Mouse (Mus musculus): ENCODE data around the gene Cntnap1. TPM values are rescaled to one million over a fixed set of nuclear protein-coding genes. Genes with fewer than 3 reads are reported as not detected.
"Not testable (repeated sequence)": the region's sequence is repeated elsewhere in the genome, so short reads cannot be mapped to it uniquely, and the experiment has no call there.

Gene Cntnap1
- polyA plus RNA-seq (2015; fragmentation: Nextera tagmentation; extraction: Ambion mirVana), result 2.6 and 2.8 TPM in 2 replicates

DNA sequence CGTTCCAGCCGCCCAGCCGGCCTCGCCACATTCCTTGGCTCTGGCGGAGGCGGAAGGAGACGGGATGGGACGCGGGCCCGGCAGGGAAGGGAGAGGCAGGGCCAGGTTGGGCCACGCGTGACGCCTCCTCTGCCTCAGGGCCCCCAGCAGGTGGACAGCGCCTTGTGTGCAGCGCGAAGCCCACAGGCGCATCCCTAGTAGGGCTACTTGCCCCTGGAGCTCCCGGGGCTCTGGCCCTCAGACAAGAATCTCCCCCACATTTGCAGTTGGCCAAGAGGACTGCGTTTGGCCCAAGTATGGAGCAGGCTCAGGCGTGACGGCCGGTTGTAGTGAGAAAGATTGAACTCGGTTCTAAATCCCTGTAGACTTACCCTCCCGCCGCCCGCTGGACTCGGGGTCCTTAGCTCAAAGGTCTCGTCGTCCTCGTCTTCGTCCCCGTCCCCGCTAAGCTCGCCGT, at the start of gene Cntnap1:
Cntnap1 (plus strand) TSS at position 170 of the 457 bp plus-strand sequence.
- ATAC-seq (ENCODE audit: low FRiP score), result no peak
- Histone ChIP-seq H3K27me3 (peaks cover 72% of the 10 kb centered on the region), H3K9ac (peak within 1 kb of the TSS; percentile 83), H3K4me2 (peak within 1 kb of the TSS; percentile 91), H3K4me3 (peak within 1 kb of the TSS; percentile 76), H3K36me3 (peaks cover 24% of the 10 kb centered on the region), H3K9me3 (no peaks in the 10 kb centered on the region), H3K27ac (peak within 1 kb of the TSS; percentile 87), H3K4me1 (replicated peaks) (peaks cover 67% of the 10 kb centered on the region)
- WGBS, result under 1% methylated on average over 35 of the region's 35 CpGs

DNA sequence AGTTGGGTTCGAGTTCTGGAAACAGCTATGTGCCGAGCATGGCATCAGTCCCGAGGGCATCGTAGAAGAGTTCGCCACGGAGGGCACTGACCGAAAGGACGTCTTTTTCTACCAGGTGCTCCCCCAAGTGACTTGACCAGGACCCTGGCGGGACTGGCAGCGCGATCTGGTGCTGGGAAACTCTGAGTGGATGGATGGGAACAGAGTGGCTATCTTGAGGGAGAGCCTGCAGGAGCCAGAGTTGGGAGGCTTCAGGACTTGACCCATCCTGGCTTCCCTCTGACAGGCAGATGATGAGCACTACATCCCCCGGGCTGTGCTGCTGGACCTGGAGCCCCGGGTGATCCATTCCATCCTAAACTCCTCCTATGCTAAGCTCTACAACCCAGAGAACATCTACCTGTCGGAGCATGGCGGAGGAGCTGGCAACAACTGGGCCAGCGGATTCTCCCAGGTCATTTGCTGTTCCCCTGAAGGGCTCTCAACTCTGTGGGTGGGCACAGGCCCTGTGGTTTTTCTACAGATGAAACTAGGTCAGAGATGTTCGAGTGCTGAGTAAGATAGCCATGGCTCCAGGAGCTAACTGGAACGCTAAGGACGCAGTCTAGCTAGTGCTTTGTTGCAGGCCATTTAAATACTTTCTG, 49.7 kb upstream of the Cntnap1 start:
- peak overlapping the region; percentile 89 for H3K27ac ChIP-seq
- WGBS, result 24% methylated on average over 19 of the region's 19 CpGs
- H3K9me3 ChIP-seq, result no peaks in the 10 kb centered on the region
- peak overlapping the region; percentile 90 for H3K4me3 ChIP-seq
- peaks cover 42% of the 10 kb centered on the region for H3K4me1 ChIP-seq (replicated peaks)
- no peak for ATAC-seq (ENCODE audit: low FRiP score)
- H3K4me2 ChIP-seq, result peak overlapping the region; percentile 97
- peak overlapping the region; percentile 84 for H3K9ac ChIP-seq
- no peaks in the 10 kb centered on the region for H3K27me3 ChIP-seq
- peaks cover 31% of the 10 kb centered on the region for H3K36me3 ChIP-seq

GRCm38 (mm10) chr11:101124494-101124893, 45.8 kb upstream of the Cntnap1 start:
- peaks cover 13% of the 10 kb centered on the region for H3K4me1 ChIP-seq (replicated peaks)
- not testable (repeated sequence) for H3K9me3 ChIP-seq; H3K4me2 ChIP-seq; H3K27me3 ChIP-seq; H3K27ac ChIP-seq; H3K4me3 ChIP-seq; ATAC-seq (ENCODE audit: low FRiP score); H3K9ac ChIP-seq
- peaks cover 49% of the 10 kb centered on the region for H3K36me3 ChIP-seq
- 98% methylated on average over 8 of the region's 8 CpGs for WGBS

- Histone ChIP-seq H3K36me3 (peaks cover 49% of the 10 kb centered on the region), H3K4me1 (replicated peaks) (peaks cover 13% of the 10 kb centered on the region)
- not testable (repeated sequence) for H3K9me3 ChIP-seq; H3K27me3 ChIP-seq; H3K4me3 ChIP-seq; ATAC-seq (ENCODE audit: low FRiP score); H3K9ac ChIP-seq; H3K4me2 ChIP-seq; H3K27ac ChIP-seq
- 93% methylated on average over 9 of the region's 9 CpGs for WGBS
Measured at GRCm38 (mm10) chr11:101125008-101125407, 45.3 kb upstream of the Cntnap1 start.

GRCm38 (mm10) chr11:101127075-101127474, 43.2 kb upstream of the Cntnap1 start:
- no peaks in the 10 kb centered on the region for H3K4me1 ChIP-seq (replicated peaks)
- no peak overlapping the region for H3K27ac ChIP-seq
- H3K4me2 ChIP-seq, result no peak overlapping the region
- no peak for ATAC-seq (ENCODE audit: low FRiP score)
- 100% methylated on average over 1 of the region's 1 CpGs for WGBS
- peaks cover 49% of the 10 kb centered on the region for H3K36me3 ChIP-seq
- no peaks in the 10 kb centered on the region for H3K27me3 ChIP-seq
- no peaks in the 10 kb centered on the region for H3K9me3 ChIP-seq
- no peak overlapping the region for H3K4me3 ChIP-seq
- no peak overlapping the region for H3K9ac ChIP-seq

DNA sequence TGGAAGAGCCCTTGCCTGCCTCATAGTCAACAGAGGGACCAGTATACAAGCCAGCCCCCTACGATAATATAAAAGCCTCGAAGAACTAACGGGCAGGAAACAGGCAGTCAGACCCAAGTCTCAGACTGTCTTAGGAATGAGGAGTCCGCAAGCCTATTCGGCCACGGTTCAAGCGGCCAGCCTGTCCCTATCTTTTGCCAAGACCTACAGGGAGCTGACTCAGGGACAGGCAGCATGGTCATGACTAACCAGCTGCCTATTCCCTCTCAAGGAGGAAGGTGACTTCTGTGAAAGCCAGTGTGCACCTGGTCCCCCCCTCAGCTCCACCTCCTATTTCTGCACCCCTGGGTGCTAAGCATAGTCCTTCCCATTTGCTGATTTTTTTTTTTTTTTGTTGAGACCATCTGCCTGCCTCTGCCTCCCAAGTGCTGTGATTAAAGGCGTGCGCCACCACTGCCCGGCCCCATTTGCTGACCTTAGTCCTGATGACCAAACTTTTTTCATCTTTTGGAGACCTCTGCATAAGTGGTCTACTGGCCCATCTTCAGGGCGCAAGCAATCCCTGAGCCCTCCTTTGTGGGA, 41.2 kb upstream of the Cntnap1 start:
- H3K4me3 ChIP-seq, result no peak overlapping the region
- no peaks in the 10 kb centered on the region for H3K4me1 ChIP-seq (replicated peaks)
- 87% methylated on average over 11 of the region's 11 CpGs for WGBS
- no peak overlapping the region for H3K4me2 ChIP-seq
- no peaks in the 10 kb centered on the region for H3K9me3 ChIP-seq
- peaks cover 32% of the 10 kb centered on the region for H3K36me3 ChIP-seq
- ATAC-seq (ENCODE audit: low FRiP score), result no peak
- H3K9ac ChIP-seq, result no peak overlapping the region
- H3K27ac ChIP-seq, result no peak overlapping the region
- no peaks in the 10 kb centered on the region for H3K27me3 ChIP-seq

DNA sequence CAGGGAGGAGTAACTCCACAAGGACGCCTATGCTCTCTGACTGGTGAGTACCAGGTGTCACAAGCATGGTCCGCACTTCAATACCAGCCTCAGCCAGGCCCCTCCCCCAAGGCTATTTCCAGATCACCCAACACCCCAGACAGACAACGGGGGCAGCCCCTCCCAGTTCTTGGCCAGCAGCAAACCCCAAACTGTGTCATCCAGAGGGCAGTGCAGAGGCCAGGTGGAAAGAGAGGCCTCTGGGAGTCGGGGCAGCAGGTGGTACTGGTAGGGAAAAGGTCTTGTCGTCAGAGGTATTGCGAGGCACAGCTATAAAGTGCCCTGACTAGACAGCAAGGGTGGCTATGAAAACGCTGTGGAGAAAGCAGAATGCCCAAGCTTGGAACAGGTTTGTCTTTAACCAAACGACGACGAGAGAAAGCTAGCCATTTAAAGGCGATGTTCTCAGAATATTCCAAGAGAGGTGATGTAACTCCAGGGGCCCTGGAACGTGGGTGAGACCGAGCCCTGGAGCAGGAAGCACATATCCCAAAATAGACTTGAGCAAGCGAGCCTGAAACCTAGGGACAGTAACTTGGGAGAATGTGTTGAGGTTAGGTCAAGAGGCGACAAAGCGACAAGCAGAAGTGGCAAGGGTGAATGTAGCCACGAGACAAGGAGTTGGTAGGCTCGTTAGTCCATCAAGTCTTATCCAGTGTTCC, 40.1 kb upstream of the Cntnap1 start:
- no peaks in the 10 kb centered on the region for H3K27me3 ChIP-seq
- no peak overlapping the region for H3K27ac ChIP-seq
- no peak overlapping the region for H3K9ac ChIP-seq
- no peaks in the 10 kb centered on the region for H3K9me3 ChIP-seq
- ATAC-seq (ENCODE audit: low FRiP score), result no peak
- H3K36me3 ChIP-seq, result peaks cover 23% of the 10 kb centered on the region
- no peak overlapping the region for H3K4me3 ChIP-seq
- WGBS, result 53% methylated on average over 18 of the region's 18 CpGs
- no peak overlapping the region for H3K4me2 ChIP-seq
- no peaks in the 10 kb centered on the region for H3K4me1 ChIP-seq (replicated peaks)

DNA sequence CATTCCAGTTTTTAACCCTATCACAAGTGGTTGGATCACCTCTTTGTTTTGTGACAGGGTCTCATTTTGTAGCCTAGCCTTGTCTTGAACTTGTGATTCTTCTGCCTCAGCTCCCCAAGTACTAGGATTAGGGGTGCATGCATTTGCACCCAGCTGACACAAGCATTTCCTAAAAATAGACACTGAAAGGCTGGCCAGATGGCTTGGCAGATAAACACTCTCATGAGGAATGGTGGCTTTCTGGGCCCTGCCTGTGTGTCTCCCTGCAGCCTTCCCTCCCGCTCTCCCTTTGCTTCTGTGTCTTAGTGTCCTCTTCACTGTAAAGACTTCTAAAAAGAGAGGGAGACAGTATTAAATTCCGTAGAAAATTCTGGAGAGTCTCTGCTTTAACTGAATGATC, 39.1 kb upstream of the Cntnap1 start:
- H3K9me3 ChIP-seq, result no peaks in the 10 kb centered on the region
- H3K9ac ChIP-seq, result no peak overlapping the region
- ATAC-seq (ENCODE audit: low FRiP score), result no peak
- no peaks in the 10 kb centered on the region for H3K4me1 ChIP-seq (replicated peaks)
- no peak overlapping the region for H3K4me3 ChIP-seq
- WGBS, result 90% methylated on average over 2 of the region's 2 CpGs
- H3K4me2 ChIP-seq, result no peak overlapping the region
- H3K27me3 ChIP-seq, result no peaks in the 10 kb centered on the region
- no peak overlapping the region for H3K27ac ChIP-seq
- H3K36me3 ChIP-seq, result peaks cover 13% of the 10 kb centered on the region

DNA sequence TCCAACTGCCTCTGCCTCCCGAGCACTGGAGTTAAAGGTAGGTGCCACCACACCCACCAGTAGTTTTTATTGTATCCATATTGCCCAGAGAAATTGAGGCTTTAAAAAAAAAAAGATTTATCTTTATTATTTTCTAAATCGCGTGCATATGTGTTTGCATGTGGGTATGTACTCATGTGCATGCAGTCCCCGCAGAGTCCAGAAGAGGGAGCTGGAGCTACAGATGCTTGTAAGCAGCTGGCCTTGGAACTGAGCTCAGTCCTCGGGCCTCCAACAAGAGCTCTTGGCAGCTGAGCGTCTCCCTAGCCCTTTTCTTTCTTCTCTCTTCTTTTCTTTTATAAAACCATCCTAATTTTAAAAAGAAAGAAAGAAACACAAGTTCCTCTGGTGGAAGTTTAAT, 38.6 kb upstream of the Cntnap1 start:
- H3K36me3 ChIP-seq, result peaks cover 8% of the 10 kb centered on the region
- H3K4me2 ChIP-seq, result no peak overlapping the region
- H3K9ac ChIP-seq, result no peak overlapping the region
- no peaks in the 10 kb centered on the region for H3K4me1 ChIP-seq (replicated peaks)
- H3K27me3 ChIP-seq, result no peaks in the 10 kb centered on the region
- H3K27ac ChIP-seq, result no peak overlapping the region
- no peaks in the 10 kb centered on the region for H3K9me3 ChIP-seq
- ATAC-seq (ENCODE audit: low FRiP score), result no peak
- 85% methylated on average over 6 of the region's 6 CpGs for WGBS
- no peak overlapping the region for H3K4me3 ChIP-seq

GRCm38 (mm10) chr11:101133037-101133436, 37.3 kb upstream of the Cntnap1 start:
- no peaks in the 10 kb centered on the region for H3K9me3 ChIP-seq
- H3K27ac ChIP-seq, result no peak overlapping the region
- no peak for ATAC-seq (ENCODE audit: low FRiP score)
- no peaks in the 10 kb centered on the region for H3K36me3 ChIP-seq
- H3K9ac ChIP-seq, result no peak overlapping the region
- H3K4me1 ChIP-seq (replicated peaks), result no peaks in the 10 kb centered on the region
- 84% methylated on average over 12 of the region's 12 CpGs for WGBS
- no peak overlapping the region for H3K4me3 ChIP-seq
- H3K4me2 ChIP-seq, result no peak overlapping the region
- H3K27me3 ChIP-seq, result no peaks in the 10 kb centered on the region

GRCm38 (mm10) chr11:101134217-101134865, 36.0 kb upstream of the Cntnap1 start:
- no peak overlapping the region for H3K9ac ChIP-seq
- H3K9me3 ChIP-seq, result no peaks in the 10 kb centered on the region
- peaks cover 7% of the 10 kb centered on the region for H3K4me1 ChIP-seq (replicated peaks)
- no peaks in the 10 kb centered on the region for H3K27me3 ChIP-seq
- no peak for ATAC-seq (ENCODE audit: low FRiP score)
- WGBS, result 78% methylated on average over 13 of the region's 13 CpGs
- no peaks in the 10 kb centered on the region for H3K36me3 ChIP-seq
- no peak overlapping the region for H3K4me3 ChIP-seq
- H3K27ac ChIP-seq, result no peak overlapping the region
- no peak overlapping the region for H3K4me2 ChIP-seq

DNA sequence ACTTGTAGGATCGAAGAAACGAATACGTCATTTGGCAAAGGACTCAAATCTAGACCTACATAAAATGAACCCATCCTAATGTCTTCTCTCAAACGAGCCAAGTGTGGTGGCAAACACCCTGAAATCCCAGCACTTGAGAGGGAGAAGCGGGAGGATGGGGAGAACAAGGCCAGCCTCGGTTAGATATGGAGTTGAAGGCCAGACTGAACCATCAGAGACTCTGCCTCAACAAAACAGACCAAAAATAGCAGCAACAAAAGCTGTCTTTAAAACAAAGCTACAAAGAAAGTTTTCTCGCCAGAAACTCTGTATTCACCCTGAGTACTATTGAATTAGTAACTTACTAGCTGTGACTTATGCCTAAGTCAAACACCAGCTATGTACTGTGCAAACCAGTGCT, 33.3 kb upstream of the Cntnap1 start:
- H3K4me2 ChIP-seq, result no peak overlapping the region
- H3K27ac ChIP-seq, result no peak overlapping the region
- H3K9me3 ChIP-seq, result no peaks in the 10 kb centered on the region
- H3K9ac ChIP-seq, result no peak overlapping the region
- H3K27me3 ChIP-seq, result peaks cover 10% of the 10 kb centered on the region
- no peaks in the 10 kb centered on the region for H3K36me3 ChIP-seq
- H3K4me1 ChIP-seq (replicated peaks), result peaks cover 15% of the 10 kb centered on the region
- ATAC-seq (ENCODE audit: low FRiP score), result no peak
- 83% methylated on average over 7 of the region's 7 CpGs for WGBS
- H3K4me3 ChIP-seq, result no peak overlapping the region

Measured in hindbrain, embryonic 13.5 days (tissue).